Mouse (Mus musculus) layer of hippocampus, adult 8-10 months (tissue): ENCODE results near the gene Srgap3. TPM values are rescaled to one million over a fixed set of nuclear protein-coding genes. Genes with fewer than 3 reads are reported as not detected.

Source experiments
- DNase-seq, 2 experiments: peaks; one replicate each; pipeline ENCODE4 v3.0.0; 2022; ENCODE audit warnings: low spot score in 2 of 2
- total RNA-seq, 4 experiments: library from RNA; stranded (reverse); gene quantifications; 2 replicates each; pipeline ENCODE4 v1.2.4; 2022

Srgap3 gene
- 100 to 1,000 TPM; 230 to 304 (median 268) TPM for total RNA-seq

- DNase-seq = peak; percentile 86 to 91
Observed at GRCm38 (mm10) chr6:112946895-112947436, at the start of gene Srgap3. Gene Srgap3, minus strand, starts transcription at chr6:112947266.

GRCm38 (mm10) chr6:112995708-112996107 lies 48.6 kb upstream of the Srgap3 start:
- no peak for DNase-seq

GRCm38 (mm10) chr6:112990119-112990518 lies 43.1 kb upstream of the Srgap3 start:
- DNase-seq = no peak

GRCm38 (mm10) chr6:112985362-112986314 lies 38.6 kb upstream of the Srgap3 start:
- DNase-seq = no peak

- DNase-seq = no peak
Observed at GRCm38 (mm10) chr6:112982241-112982640, 35.2 kb upstream of the Srgap3 start.

- no peak for DNase-seq
Observed at GRCm38 (mm10) chr6:112978947-112979346, 31.9 kb upstream of the Srgap3 start.

GRCm38 (mm10) chr6:112977246-112977645 lies 30.2 kb upstream of the Srgap3 start:
- no peak for DNase-seq

GRCm38 (mm10) chr6:112976541-112976940 lies 29.5 kb upstream of the Srgap3 start:
- DNase-seq = no peak

GRCm38 (mm10) chr6:112976136-112976535 lies 29.1 kb upstream of the Srgap3 start:
- DNase-seq = no peak

- peak in 1 of 2 experiments; percentile 24 for DNase-seq
Observed at GRCm38 (mm10) chr6:112973786-112974720, 27.0 kb upstream of the Srgap3 start.

GRCm38 (mm10) chr6:112972858-112973631 lies 26.0 kb upstream of the Srgap3 start:
- DNase-seq = peak; percentile 69

GRCm38 (mm10) chr6:112972127-112972526 lies 25.1 kb upstream of the Srgap3 start:
- DNase-seq = no peak

GRCm38 (mm10) chr6:112971116-112971768 lies 24.2 kb upstream of the Srgap3 start:
- no peak for DNase-seq

- no peak for DNase-seq
Observed at GRCm38 (mm10) chr6:112967359-112967758, 20.3 kb upstream of the Srgap3 start.

GRCm38 (mm10) chr6:112958360-112958759 lies 11.3 kb upstream of the Srgap3 start:
- no peak for DNase-seq

- no peak for DNase-seq
Observed at GRCm38 (mm10) chr6:112957583-112958280, 10.7 kb upstream of the Srgap3 start.

- DNase-seq = no peak
Observed at GRCm38 (mm10) chr6:112955773-112956172, 8.7 kb upstream of the Srgap3 start.

- DNase-seq = no peak
Observed at GRCm38 (mm10) chr6:112953905-112954304, 6.8 kb upstream of the Srgap3 start.

- no peak for DNase-seq
Observed at GRCm38 (mm10) chr6:112951254-112951653, 4.2 kb upstream of the Srgap3 start.
